Mouse (Mus musculus): ENCODE results near the gene Lrrc29. TPM values are rescaled to one million over a fixed set of nuclear protein-coding genes. Genes with fewer than 3 reads are reported as not detected.

Gene Lrrc29
- polyA plus RNA-seq, 1 experiment from 2014 or later = 0.68 TPM

GRCm38 (mm10) chr8:105339886-105340635 lies 14.0 kb upstream of the Lrrc29 start:
- 84% methylated on average over 6 of the region's 6 CpGs for WGBS
- H3K27ac ChIP-seq = no peak overlapping the region
- no peaks in the 10 kb centered on the region for H3K27me3 ChIP-seq (replicated peaks)
- no peak overlapping the region for H3K4me3 ChIP-seq
- no peak overlapping the region for H3K4me2 ChIP-seq
- H3K4me1 ChIP-seq = no peaks in the 10 kb centered on the region
- ATAC-seq (replicated peaks) = no peak
- no peaks in the 10 kb centered on the region for H3K9me3 ChIP-seq
- H3K36me3 ChIP-seq (replicated peaks) = no peaks in the 10 kb centered on the region
- no peak overlapping the region for H3K9ac ChIP-seq

DNA sequence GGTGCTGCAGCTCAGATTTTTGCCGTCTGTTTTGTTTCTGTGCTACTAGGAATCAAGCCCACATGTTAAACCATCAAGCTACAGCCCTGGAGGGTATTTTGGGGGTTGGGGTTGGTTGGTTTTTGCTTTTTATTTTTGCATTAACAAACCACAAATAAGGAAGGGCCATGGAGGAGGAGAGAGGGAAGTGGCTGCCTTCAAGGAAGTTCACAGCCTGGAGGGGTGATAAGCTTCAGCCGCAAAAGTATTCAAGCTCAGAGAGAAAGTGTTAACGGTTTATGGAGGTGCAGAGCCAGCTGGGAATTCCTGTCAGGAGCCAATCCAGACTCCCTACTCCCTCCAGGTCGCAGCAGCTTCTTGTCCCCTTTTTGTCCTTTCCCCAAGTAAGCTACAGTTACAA lies 12.9 kb upstream of the Lrrc29 start:
- Histone ChIP-seq H3K9ac (no peak overlapping the region), H3K4me1 (no peaks in the 10 kb centered on the region), H3K4me2 (no peak overlapping the region), H3K4me3 (no peak overlapping the region), H3K27me3 (replicated peaks) (no peaks in the 10 kb centered on the region), H3K36me3 (replicated peaks) (no peaks in the 10 kb centered on the region), H3K27ac (no peak overlapping the region), H3K9me3 (no peaks in the 10 kb centered on the region)
- 70% methylated on average over 4 of the region's 4 CpGs for WGBS
- ATAC-seq (replicated peaks) = no peak

GRCm38 (mm10) chr8:105336373-105337130 lies 10.5 kb upstream of the Lrrc29 start:
- 50% methylated on average over 32 of the region's 32 CpGs for WGBS
- H3K36me3 ChIP-seq (replicated peaks) = 0 out of 2 replicates have a peak, but pooled peaks cover 4% of the 10 kb centered on the region
- peak overlapping the region; percentile 18 for H3K4me3 ChIP-seq
- 0 out of 2 replicates have a peak overlapping the region, but pooled peaks have one; percentile 1 for H3K4me2 ChIP-seq
- H3K9me3 ChIP-seq = no peaks in the 10 kb centered on the region
- no peaks in the 10 kb centered on the region for H3K4me1 ChIP-seq
- H3K9ac ChIP-seq = no peak overlapping the region
- peak; percentile 33 for ATAC-seq (replicated peaks)
- no peak overlapping the region for H3K27ac ChIP-seq
- no peaks in the 10 kb centered on the region for H3K27me3 ChIP-seq (replicated peaks)

DNA sequence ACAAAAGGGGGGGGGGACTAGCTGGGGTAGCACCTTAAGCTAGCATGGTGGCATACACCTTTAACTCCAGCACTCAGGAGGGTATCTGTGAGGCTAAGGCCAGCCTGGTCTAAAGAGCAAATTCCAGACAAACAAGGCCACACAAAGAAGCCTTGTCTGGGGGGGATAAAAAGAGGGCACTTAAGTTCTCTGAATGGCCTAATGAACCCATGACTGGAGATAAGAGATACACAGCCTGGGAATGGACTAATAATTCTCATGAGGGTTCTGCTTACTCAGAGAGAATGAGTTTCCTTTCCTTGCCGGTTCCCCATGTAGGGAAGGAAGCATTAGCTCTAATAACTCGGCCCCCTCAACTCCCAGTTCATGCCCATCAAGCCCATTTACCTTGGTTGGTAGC lies 6.4 kb upstream of the Lrrc29 start:
- 80% methylated on average over 2 of the region's 2 CpGs for WGBS
- no peaks in the 10 kb centered on the region for H3K9me3 ChIP-seq
- no peaks in the 10 kb centered on the region for H3K27me3 ChIP-seq (replicated peaks)
- H3K27ac ChIP-seq = no peak overlapping the region
- peaks cover 3% of the 10 kb centered on the region for H3K4me1 ChIP-seq
- H3K9ac ChIP-seq = no peak overlapping the region
- no peak overlapping the region for H3K4me2 ChIP-seq
- H3K4me3 ChIP-seq = no peak overlapping the region
- no peak for ATAC-seq (replicated peaks)
- H3K36me3 ChIP-seq (replicated peaks) = peaks cover 36% of the 10 kb centered on the region; the same call in 1 of the 2 replicates

- H3K4me3 ChIP-seq = no peak overlapping the region
- no peak overlapping the region for H3K9ac ChIP-seq
- peaks cover 36% of the 10 kb centered on the region; the same call in 1 of the 2 replicates for H3K36me3 ChIP-seq (replicated peaks)
- H3K9me3 ChIP-seq = no peaks in the 10 kb centered on the region
- no peak overlapping the region for H3K4me2 ChIP-seq
- H3K4me1 ChIP-seq = peaks cover 9% of the 10 kb centered on the region
- WGBS = 96% methylated on average over 9 of the region's 9 CpGs
- ATAC-seq (replicated peaks) = no peak
- no peaks in the 10 kb centered on the region for H3K27me3 ChIP-seq (replicated peaks)
- H3K27ac ChIP-seq = no peak overlapping the region
Measured at GRCm38 (mm10) chr8:105331931-105332330, 5.9 kb upstream of the Lrrc29 start.

DNA sequence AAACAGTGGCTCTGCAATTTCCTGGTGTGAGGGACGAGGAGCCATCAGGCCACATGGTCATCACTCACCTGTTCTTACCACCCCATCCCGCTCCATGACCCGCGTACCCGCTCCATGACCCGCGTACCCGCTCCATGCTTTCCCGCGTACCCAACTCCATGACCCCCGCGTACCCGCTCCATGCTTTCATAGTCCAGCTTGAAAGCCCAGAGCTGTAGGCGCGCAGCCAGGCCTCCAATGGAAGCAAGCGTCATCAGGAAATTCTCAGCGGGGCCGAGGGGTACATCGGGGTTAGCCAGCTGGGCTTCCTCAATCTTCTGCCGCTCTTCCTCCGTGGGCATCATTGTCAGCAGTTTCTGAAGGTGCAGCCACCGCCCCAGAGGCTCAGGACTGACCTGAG lies 5.4 kb upstream of the Lrrc29 start:
- WGBS = 96% methylated on average over 22 of the region's 22 CpGs
- Histone ChIP-seq H3K9me3 (no peaks in the 10 kb centered on the region), H3K27me3 (replicated peaks) (no peaks in the 10 kb centered on the region), H3K4me3 (no peak overlapping the region), H3K4me1 (peaks cover 11% of the 10 kb centered on the region), H3K27ac (no peak overlapping the region), H3K36me3 (replicated peaks) (peaks cover 36% of the 10 kb centered on the region; the same call in 1 of the 2 replicates), H3K9ac (no peak overlapping the region), H3K4me2 (no peak overlapping the region)
- no peak for ATAC-seq (replicated peaks)

- WGBS = 96% methylated on average over 12 of the region's 12 CpGs
- ATAC-seq (replicated peaks) = no peak
- Histone ChIP-seq H3K9ac (no peak overlapping the region), H3K4me2 (no peak overlapping the region), H3K9me3 (no peaks in the 10 kb centered on the region), H3K27ac (no peak overlapping the region), H3K27me3 (replicated peaks) (no peaks in the 10 kb centered on the region), H3K4me3 (no peak overlapping the region), H3K36me3 (replicated peaks) (peaks cover 36% of the 10 kb centered on the region; the same call in 1 of the 2 replicates), H3K4me1 (peaks cover 15% of the 10 kb centered on the region)
Measured at GRCm38 (mm10) chr8:105330325-105330724, 4.2 kb upstream of the Lrrc29 start.

- H3K36me3 ChIP-seq (replicated peaks) = peaks cover 43% of the 10 kb centered on the region; the same call in 1 of the 2 replicates
- peak overlapping the region; percentile 83; the same call in 1 of the 2 replicates for H3K27ac ChIP-seq
- H3K4me1 ChIP-seq = peaks cover 26% of the 10 kb centered on the region
- no peaks in the 10 kb centered on the region for H3K27me3 ChIP-seq (replicated peaks)
- H3K4me3 ChIP-seq = peak overlapping the region; percentile 91
- H3K9ac ChIP-seq = peak overlapping the region; percentile 63
- H3K9me3 ChIP-seq = no peaks in the 10 kb centered on the region
- 45% methylated on average over 6 of the region's 6 CpGs for WGBS
- ATAC-seq (replicated peaks) = no peak
- peak overlapping the region; percentile 70 for H3K4me2 ChIP-seq
Measured at GRCm38 (mm10) chr8:105326968-105327367, 890 bp upstream of the Lrrc29 start.

GRCm38 (mm10) chr8:105325641-105326093 lies 411 bp downstream of the Lrrc29 start:
- Histone ChIP-seq H3K4me1 (peaks cover 26% of the 10 kb centered on the region), H3K36me3 (replicated peaks) (peaks cover 31% of the 10 kb centered on the region; the same call in 1 of the 2 replicates), H3K27ac (peak overlapping the region; percentile 81), H3K4me3 (peak overlapping the region; percentile 91), H3K27me3 (replicated peaks) (no peaks in the 10 kb centered on the region), H3K4me2 (peak overlapping the region; percentile 93), H3K9ac (peak overlapping the region; percentile 93), H3K9me3 (no peaks in the 10 kb centered on the region)
- peak; percentile 71 for ATAC-seq (replicated peaks)
- under 1% methylated on average over 12 of the region's 12 CpGs for WGBS

GRCm38 (mm10) chr8:105323183-105323582 lies 2.9 kb downstream of the Lrrc29 start:
- Histone ChIP-seq H3K9me3 (no peaks in the 10 kb centered on the region), H3K27me3 (replicated peaks) (no peaks in the 10 kb centered on the region), H3K4me1 (peaks cover 26% of the 10 kb centered on the region), H3K4me3 (no peak overlapping the region), H3K27ac (no peak overlapping the region), H3K36me3 (replicated peaks) (peaks cover 10% of the 10 kb centered on the region; the same call in 1 of the 2 replicates), H3K9ac (no peak overlapping the region), H3K4me2 (no peak overlapping the region)
- WGBS = 88% methylated on average over 4 of the region's 4 CpGs
- no peak for ATAC-seq (replicated peaks)

DNA sequence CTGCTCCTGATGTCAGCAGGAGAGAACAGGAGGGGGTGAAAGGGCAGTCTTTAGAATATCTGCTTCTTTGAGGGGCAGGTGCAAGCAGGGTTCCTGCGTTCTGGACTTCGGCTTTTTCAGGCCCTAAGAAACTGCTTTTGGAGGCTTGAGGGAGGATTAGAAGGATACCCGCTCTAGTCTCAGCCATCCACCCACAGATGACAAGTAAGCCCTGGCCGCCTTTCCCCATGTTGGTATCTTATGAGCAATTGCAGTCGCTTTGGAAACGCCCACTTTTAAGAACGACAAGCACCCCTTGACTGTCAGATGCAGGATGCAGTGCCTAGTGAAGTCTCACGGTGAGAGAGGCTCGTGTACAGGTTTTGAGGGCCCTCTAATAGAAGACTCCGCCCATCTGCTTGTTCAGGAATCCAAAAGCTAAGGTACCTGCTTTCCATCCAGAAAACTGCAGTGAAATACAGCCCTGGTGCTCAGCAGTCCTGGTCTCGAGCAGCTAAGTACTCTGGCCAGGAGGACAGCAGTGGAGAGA lies 7.4 kb downstream of the Lrrc29 start:
- no peak overlapping the region for H3K9ac ChIP-seq
- H3K27me3 ChIP-seq (replicated peaks) = no peaks in the 10 kb centered on the region
- H3K9me3 ChIP-seq = no peaks in the 10 kb centered on the region
- ATAC-seq (replicated peaks) = no peak
- H3K27ac ChIP-seq = no peak overlapping the region
- H3K4me3 ChIP-seq = no peak overlapping the region
- H3K4me2 ChIP-seq = no peak overlapping the region
- no peaks in the 10 kb centered on the region for H3K4me1 ChIP-seq
- WGBS = 82% methylated on average over 11 of the region's 11 CpGs
- peaks cover 34% of the 10 kb centered on the region; the same call in 1 of the 2 replicates for H3K36me3 ChIP-seq (replicated peaks)

GRCm38 (mm10) chr8:105317941-105318340 lies 8.1 kb downstream of the Lrrc29 start:
- ATAC-seq (replicated peaks) = no peak
- no peaks in the 10 kb centered on the region for H3K9me3 ChIP-seq
- no peak overlapping the region for H3K4me3 ChIP-seq
- WGBS = 87% methylated on average over 4 of the region's 4 CpGs
- H3K27me3 ChIP-seq (replicated peaks) = no peaks in the 10 kb centered on the region
- no peaks in the 10 kb centered on the region for H3K4me1 ChIP-seq
- peaks cover 35% of the 10 kb centered on the region; the same call in 1 of the 2 replicates for H3K36me3 ChIP-seq (replicated peaks)
- no peak overlapping the region for H3K4me2 ChIP-seq
- no peak overlapping the region for H3K9ac ChIP-seq
- H3K27ac ChIP-seq = no peak overlapping the region
